Mouse (Mus musculus): Measurements from ENCODE around the gene Scn2b.

Gene Scn2b

DNA sequence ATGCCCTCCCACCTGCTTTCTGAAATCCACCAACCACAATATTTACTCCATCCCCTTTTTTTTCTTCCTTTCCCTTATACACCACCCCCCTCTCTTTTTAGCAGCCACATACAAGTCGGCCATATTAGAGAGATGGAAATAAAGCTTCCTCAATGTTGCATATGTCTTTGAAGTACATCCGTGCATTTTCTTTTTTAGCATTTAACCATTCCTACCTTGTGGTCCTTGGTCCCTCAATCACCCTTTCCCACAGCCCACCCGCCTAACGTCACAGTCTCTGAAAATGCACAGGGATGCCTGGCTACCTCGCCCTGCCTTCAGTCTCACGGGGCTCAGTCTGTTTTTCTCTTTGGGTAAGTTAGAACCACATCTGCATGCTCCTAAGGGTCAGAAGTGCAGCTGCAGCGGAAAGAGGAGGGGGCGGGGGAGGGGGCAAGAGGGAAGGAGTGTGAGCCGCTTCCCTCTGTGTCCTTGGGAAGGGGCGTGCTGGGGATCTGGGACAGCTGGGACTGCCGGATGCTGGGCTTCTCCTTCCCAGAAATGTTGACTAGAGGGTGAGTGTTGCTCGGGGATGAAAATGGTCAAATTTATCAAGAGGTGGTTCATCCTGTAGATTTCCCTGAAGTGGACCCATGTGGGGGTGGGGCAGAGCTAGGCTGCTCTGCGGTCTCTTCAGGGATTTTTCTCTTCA lies at the start of gene Scn2b:
Scn2b (plus strand) TSS at position 42 of the 691 bp plus-strand sequence.
- DNase-seq (ENCODE audit: low spot score in 2 of 2), result no peak

DNA sequence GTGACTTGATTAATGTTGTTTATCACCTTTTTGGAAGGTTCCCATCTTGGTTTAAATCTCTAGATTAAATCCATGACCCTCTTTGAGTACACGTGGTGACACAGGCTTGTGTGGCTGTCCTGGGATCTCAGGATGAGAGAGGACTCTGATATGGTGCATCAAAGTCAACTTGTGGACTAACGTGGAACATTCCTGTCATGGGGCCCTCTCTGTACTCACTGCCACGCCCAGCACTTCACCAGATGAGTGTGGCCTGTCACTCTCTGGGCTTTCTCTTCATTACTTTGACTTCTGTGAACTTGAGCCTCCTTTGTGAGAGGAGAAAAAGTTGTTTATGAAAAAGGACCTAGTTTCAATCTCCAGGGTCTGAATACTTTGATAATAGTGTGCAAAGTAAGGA lies 45.8 kb upstream of the Scn2b start:
- no peak for DNase-seq (ENCODE audit: low spot score in 2 of 2)

DNA sequence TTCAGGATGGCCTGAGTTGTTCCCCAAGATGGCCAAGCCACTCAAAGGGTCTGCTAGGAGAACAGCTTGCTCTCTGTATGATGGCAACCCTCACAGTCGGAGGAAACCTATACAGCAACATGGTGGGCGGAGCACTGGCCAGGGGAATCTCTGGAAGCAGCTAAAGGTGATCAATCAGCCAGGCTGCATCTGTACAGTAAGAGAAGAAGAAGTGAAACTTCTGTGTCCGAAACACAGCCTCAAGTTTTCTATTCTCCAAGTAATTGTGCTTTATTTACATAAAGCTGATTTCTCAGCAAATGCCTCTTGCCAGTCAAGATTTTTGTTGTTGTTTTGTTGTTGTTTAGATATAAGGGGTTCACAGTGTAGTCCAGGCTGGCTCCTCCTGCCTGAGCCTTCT lies 39.7 kb upstream of the Scn2b start:
- DNase-seq (ENCODE audit: low spot score in 2 of 2), result no peak

DNA sequence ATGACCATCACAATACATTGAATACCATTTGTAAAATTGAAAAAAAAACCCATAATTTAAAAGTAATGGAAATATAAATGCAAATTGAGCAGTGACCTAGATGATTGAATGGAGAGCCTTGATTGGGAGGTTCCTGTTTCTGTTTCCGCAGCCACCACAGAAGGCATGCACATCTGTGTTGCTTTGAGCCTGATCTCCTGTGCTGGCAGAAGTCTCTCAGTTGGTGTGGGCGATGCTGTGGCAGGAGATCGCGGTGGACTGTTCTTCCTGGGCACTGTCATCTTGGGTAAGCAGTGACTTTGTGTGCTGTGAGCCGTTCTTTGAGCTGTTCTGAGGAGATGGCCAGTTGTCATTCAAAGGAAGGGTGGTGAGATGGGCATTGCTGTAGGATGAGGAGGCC lies 38.6 kb upstream of the Scn2b start, which contains the start of gene Jaml:
Jaml (plus strand) TSS at position 173 of the 400 bp plus-strand sequence.
- DNase-seq (ENCODE audit: low spot score in 2 of 2), result no peak

DNA sequence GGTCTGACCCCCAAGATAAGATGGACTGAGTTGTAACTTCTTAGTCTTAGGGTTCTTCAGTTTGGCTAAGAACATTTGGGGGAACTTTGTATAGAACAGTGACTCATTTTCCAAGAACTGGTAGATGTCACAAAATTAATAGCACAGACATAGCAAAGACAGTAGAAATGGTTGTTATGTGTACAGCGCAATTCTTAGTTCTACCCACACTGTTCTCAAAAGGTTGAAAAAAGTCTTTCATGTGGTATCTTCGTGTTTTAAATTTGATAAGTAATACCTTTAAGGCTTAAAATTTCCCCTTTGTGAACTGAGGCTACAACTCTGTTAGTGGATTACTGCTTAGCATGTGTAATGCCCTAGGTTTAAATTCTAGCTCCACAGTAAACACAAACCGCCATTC lies 34.5 kb upstream of the Scn2b start:
- DNase-seq (ENCODE audit: low spot score in 2 of 2), result no peak

DNA sequence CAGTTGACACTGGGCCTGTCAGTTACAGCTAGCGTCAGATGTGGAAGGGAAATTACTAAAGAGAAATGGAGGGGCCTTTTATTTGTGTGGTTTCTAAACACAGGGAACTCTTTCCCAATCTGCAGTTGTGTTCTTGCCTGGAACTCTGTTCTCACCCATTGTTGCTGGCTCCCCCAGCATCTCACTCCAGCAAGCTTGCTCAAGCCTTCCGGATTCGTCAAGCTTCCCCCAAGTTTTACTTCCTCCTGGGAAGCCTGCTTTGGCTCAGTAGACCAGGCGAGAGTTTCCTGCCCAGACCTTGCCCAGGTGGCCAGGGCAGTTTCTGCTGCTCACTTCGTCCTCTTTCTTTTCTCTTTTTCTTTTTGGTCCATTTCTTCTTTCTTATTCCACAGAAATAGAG lies 33.0 kb upstream of the Scn2b start:
- DNase-seq (ENCODE audit: low spot score in 2 of 2), result no peak

DNA sequence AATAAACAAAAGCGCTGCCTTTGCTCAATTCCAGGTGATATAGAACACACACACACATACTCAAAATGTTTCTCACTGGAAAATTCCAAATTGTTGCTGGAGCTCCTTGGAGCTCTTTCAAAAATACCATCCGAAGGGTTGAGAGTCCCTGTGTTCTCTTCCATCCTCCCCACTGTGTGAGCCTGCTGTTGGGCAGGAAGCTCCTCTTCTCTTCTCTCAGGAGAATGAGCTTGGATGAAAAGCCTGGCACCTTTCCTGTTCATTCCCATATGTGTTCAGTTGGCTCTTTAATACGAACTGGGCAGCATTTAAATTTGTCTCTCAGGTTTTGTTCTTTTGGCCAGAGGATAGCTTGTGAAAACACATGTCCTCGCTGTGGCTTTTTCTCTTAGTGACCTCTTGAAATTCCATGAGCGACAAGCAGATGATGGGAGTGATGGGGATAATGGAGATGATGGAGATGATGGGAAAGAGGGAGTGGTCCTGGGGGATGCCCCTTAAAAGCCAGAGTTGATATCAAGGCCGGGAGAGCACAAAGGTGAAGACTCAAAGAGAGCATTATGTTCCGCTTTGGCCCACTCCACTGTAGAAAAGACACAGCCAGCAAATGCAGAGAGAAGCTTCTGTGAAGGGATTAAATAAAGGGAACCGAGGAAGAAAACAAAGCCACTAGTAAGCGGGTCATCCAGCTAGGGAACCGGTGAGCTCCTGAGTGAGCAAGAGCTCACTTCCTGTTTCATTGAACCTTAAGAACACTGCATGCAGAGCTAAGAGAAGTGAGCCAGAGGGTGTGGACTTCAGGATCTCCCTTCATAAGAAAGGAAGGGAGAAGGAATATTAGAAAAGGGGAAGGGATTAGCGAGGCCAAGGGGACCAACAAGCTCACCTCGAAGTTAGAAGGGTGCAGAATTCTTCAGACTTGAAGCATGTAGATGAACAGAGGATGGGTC lies 31.6 kb upstream of the Scn2b start:
- DNase-seq (ENCODE audit: low spot score in 2 of 2), result no peak

DNA sequence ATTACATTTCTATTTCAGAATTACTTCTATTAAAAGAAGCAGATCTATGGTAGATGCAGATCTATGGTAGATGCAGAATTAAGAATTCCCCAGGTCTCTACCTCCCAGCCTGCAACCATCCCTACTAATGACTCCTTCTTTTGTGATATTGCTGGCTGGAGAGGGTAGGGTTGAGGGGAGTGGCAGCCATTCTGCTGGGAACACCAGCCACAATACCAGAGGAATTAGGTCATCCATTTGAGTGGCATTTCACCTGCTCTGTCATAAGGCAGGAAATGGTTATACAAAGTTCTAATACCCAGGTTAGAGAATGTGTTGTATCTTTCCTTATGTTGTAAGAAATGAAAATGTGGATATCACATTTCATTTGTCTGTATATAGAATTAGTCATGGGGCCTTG lies 29.5 kb upstream of the Scn2b start:
- DNase-seq (ENCODE audit: low spot score in 2 of 2), result no peak

DNA sequence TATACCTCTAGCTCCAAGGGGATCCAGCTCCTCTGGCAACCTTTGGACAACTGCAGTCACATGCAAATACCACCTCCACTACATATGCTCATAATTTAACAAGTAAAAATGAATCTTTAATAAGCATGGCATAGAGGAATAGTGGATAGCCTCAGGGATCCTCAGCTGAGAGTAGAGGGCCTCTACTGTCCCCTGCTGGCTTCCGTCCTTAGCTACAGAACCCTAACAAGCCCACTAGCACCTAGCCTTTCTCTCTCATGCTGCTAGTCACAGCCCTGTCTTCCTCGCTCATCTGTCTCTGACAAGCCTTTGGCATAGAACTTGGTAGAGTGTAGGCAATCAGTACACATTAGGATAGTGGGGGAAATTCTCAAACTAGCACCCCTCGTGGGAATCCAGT lies 26.8 kb upstream of the Scn2b start:
- no peak for DNase-seq (ENCODE audit: low spot score in 2 of 2)

DNA sequence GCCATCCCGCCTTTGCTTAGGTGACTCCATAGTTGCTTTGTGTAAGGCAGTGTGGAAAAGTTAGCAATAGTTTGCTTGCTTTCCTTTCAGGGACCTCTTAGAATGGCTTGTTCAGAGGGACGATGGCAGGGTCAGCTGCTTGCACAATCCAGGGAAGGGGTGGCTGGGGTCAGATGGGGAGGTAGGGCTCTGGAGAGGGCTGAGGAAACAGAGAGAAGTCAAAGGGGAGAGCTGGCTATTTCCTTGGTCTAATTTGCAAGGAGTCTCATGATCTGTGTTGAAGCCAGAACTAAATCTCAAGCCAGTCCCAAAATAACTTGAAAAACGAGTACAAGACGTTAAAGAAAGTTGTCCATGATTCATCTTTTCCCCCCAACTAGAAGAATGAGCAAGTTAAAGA lies 24.9 kb upstream of the Scn2b start:
- DNase-seq (ENCODE audit: low spot score in 2 of 2), result no peak

DNA sequence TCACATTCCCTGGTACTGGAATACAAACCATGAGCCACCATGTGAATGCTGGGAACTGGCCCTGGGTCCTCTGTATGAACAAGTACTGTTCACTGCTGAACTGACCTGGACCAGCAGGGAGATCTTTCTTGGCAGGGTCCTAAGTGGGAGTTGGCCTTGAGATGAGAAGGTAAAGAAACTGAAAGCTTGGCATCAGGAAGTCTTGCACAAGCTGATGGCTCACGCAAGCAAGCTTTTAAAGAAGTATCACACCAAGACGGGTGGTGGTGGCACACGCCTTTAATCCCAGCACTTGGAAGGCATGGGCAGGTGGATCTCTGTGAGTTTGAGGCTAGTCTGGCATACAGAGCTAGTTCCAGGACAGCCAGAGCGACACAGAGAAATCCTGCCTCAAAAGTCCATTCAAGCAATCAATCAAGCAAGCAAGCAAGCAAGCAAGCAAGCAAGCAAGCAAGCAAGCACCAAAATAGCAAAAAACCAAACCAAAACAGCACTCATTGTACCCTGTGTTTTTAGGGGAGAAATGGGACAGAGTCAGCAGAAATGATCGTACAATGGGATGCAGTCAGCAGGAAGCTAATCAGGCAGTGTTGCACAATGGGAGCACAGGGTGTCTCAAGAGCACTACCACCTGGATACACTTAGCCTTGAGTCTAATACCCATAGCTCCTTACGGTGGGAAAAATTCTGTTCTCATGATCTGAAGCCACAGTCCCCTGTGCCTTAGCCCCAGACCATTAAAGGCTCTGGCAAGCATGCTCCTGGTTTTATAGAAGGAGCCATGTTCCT lies 22.2 kb upstream of the Scn2b start:
- no peak for DNase-seq (ENCODE audit: low spot score in 2 of 2)

DNA sequence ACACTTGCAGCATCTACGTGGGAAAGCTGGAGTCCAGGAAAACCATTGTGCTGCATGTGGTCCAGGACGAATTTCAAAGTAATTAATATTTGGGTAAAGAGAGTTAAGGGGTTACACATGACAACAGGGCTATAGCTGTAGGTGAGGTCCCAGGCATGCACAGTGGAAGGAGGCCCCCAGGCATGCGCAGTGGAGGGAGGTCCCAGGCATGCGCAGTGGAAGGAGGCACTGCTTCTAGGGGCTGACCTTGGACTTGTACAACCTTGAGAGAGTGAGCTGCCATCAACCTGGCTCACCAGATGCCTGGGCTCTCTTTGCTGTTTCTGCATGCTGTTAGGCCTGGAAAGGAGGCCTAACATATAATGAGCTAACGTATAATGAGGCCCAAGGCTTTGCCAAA lies 19.7 kb upstream of the Scn2b start:
- DNase-seq (ENCODE audit: low spot score in 2 of 2), result no peak

DNA sequence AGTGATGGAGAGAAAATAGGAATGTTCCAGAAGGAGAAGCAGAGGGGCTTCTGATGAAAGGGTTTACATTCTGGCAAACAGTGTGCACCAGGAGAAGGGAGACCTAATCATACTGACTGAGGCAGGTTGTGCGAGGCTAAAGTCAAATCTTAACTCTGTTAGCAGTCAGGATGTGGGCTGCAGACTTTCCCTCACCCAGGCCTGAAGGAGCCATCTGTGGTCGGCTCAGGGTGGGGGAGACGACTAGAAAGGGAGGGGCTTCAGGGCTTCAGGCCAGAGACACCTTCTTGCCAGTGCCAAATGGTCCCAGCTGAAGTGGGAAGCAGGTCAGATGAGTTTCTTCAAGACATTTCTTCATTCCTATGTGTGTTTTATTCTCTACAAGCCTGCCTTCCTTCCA lies 19.2 kb upstream of the Scn2b start:
- no peak for DNase-seq (ENCODE audit: low spot score in 2 of 2)

DNA sequence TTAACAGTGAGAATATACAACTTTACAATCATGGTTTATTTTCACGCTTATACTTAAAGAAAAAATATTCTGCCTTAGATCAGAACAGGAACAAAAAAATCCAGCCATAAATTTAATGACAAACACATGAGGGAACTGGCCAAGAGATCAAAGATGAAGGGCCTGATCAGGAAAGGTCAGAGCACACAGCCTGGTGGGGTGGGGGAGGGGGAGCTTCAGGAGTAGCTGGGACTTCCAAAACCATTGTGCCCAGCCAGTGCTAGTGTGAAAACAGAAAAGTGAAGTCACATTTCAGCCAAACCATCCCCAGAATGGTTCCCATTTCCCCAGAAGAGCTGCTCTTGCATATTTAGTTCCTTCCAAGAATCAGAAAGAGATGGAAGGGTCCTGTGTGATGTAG lies 15.1 kb upstream of the Scn2b start:
- no peak for DNase-seq (ENCODE audit: low spot score in 2 of 2)

DNA sequence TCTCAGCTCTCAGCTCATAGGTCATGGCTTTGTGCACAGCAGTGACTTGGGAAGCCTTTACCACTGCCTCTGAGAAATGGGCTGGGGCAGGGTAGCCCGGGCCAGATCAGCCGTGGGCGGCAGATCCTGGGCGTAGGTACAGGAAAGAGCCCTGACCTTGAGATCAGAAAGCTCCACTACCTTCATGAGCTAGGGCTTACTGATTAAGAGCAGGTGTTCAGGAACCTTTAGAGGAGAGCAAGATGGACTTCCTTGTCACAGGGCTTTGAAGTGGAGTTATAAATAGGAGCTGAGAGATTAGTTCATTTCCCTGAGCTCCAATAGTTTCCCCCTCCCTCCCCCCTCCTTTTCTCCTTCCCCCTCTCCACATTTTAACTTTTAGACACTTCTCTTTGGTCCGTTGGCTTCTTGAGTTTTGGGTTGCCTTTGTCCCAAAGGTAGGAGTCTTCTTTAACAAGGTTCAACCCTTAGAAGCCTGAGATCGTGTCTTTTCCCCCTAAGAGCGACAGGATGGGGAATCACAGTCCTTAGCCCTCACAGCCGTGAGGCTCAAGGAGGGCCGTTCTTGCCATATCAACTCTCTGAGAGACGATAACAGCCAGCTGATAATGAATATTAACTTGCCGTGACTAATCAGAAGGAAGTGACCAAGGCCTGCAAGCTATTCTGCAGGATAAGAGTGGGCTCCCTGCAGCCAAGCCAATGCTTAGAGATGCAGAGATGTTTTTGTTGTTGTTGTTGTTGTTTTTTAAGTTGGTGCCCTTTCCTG lies 14.2 kb upstream of the Scn2b start:
- DNase-seq (ENCODE audit: low spot score in 2 of 2), result no peak

DNA sequence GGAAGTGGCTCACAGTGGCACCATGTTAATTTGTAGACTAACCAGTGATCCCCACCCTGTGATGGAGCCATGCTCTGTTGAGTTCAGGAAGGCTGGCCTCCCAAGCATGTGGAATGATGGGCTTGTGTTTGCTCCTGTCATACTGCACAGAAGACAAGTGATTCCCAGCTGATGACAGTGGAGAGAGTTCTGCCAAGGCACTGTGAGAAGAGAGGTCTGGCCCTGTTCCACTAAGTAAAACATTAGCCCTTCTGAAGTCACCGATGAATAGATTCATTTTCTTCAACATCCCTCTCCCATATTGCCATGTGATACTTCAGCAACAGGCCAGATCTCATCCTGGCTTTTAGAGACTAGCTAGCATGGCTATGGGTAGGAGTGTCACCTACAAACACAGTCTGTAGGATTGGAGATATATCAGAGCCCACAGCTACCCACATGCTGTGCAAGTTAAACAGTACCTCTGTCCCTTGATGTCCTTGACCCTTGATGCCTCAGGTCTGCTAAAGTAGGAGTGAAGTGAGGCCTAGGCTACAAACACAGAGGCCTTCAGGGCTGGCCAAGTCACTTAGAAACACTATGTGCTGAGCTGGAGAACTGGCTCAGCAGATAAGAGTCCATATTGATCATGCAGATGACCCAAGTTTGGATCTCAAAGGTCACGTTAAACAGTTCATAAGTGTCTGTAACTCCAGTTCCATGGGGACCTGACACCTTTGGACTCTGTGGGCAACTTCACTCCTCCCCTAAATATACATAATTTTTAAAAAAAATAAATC lies 11.8 kb upstream of the Scn2b start:
- DNase-seq (ENCODE audit: low spot score in 2 of 2), result no peak

DNA sequence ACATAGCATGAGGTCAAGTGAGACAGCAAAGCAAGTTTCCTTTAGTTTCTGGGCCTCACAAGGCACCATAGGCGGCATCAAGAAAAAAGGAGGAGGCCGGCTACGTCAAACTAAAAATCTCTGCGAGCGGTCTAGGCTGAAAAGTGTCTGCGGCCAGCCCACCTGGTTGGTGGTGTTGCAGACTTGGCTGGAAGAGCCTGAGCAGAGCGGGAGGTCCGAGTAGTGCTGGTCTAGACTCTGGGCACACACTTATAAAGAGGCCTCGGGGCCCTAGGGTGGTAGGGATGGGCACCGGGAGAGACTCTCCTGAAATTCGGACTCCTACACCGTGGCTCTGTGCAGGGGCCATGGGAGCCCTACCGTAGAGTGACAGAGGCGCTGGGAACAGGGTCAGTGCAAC lies 1.9 kb upstream of the Scn2b start:
- DNase-seq (ENCODE audit: low spot score in 2 of 2), result peak; percentile 70 to 75

DNA sequence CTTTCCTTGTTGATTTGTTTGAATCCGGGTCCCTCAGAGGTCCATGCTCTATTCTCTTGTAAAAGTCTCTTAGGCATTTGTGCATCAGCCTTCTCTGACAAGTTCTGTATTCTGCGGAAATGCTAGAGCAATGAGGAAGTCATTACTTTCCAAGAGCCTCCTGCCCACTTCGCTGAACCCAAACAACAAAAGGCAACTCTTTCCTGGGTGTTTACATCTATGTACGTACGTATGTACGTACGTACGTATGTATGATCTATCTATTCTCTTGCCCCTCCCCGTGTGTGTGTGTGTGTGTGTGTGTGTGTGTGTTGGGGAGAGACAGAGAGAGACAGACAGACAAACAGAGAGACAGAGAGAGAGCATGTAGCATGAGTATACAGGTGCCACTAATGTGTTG lies 763 bp upstream of the Scn2b start:
- no peak for DNase-seq (ENCODE audit: low spot score in 2 of 2)

DNA sequence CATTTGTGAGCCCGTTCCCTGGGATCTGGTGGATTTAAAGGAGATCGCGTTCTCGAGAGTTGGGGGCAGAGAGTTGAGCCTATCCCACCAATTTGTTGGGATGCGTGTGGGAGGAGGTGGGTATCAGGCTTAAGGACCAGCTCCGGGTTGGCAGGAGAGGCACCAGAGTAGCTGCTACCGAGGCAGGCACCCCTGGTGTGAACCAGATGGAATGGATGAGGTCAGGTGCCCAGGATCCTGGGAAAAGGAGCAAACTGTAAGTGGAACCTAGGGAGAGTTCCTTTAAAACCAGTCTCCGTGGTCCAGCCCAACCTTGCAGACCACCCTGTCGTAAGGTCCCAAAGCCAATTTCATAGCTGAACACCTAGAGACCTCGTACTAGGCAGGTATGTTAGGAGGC lies 970 bp downstream of the Scn2b start:
- no peak for DNase-seq (ENCODE audit: low spot score in 2 of 2)

DNA sequence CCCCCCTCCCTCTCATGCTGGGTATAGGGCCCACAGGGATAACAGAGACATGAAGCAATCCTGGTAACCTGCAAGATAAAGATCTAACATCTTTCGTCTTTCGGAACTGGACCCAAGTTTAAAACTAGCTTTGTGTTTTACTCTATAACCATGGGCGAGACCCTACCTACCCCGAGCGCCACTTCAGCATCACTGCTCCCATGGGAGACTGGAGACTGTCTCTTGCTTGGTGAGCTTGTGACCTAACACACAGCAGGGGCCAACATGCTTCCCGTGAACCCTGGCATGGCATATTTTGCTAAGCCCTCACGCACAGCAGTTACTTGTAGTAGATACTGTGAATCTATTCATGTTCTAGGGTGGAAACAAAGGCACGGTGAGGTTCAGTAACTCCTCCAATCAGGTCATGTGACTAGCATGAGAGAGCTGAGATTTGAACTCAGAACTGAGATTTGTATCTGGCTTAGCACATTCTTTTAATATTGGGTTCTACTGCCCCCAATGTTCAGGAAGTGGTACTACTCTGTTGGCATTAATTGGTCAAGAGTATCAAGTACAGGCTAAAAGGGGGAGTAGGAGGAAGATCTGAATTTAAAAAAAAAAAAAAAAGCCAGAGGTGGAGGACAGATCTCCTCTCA lies 1.9 kb downstream of the Scn2b start:
- no peak for DNase-seq (ENCODE audit: low spot score in 2 of 2)
